Mouse (Mus musculus) heart, postnatal 4 days (tissue): ENCODE data around the gene Ppp1r14a. TPM values are rescaled to one million over a fixed set of nuclear protein-coding genes. Genes with fewer than 3 reads are reported as not detected.

ENCODE experiments used
- DNase-seq: peaks from one replicate; pipeline ENCODE4 v3.0.0; 2021
- total RNA-seq, 2 experiments: library from RNA; stranded (reverse); gene quantifications; 2 replicates each; pipeline ENCODE4 v1.2.3; 2021

Ppp1r14a gene
- total RNA-seq, 2 experiments from 2014 or later: 22.8 to 24.7 TPM

GRCm38 (mm10) chr7:29335841-29336671 is 46.9 kb downstream of the Ppp1r14a start:
- no peak for DNase-seq

GRCm38 (mm10) chr7:29336795-29337319 is 47.7 kb downstream of the Ppp1r14a start:
- no peak for DNase-seq

GRCm38 (mm10) chr7:29337766-29338165 is 48.7 kb downstream of the Ppp1r14a start:
- DNase-seq: no peak

- no peak for DNase-seq
These were observed 49.3 kb downstream of the Ppp1r14a start for GRCm38 (mm10) chr7:29338351-29338919.

- DNase-seq: no peak
These were observed 50.0 kb downstream of the Ppp1r14a start for GRCm38 (mm10) chr7:29338984-29339679.

GRCm38 (mm10) chr7:29340247-29340646 is 51.1 kb downstream of the Ppp1r14a start:
- no peak for DNase-seq

GRCm38 (mm10) chr7:29340838-29341237 is 51.7 kb downstream of the Ppp1r14a start:
- DNase-seq: no peak

GRCm38 (mm10) chr7:29341722-29342121 is 52.6 kb downstream of the Ppp1r14a start:
- no peak for DNase-seq

- no peak for DNase-seq
These were observed 53.5 kb downstream of the Ppp1r14a start for GRCm38 (mm10) chr7:29342489-29343092.

Other genes starting within 250 kb of the Ppp1r14a start
- under 1 TPM; 0.10 to 0.88 TPM for gene Ryr1, start 164.1 kb upstream of the Ppp1r14a start, total RNA-seq
- under 1 TPM; 0.79 to 0.86 TPM for gene Rasgrp4, start 154.5 kb upstream of the Ppp1r14a start, total RNA-seq
- gene Fam98c, start 133.1 kb upstream of the Ppp1r14a start, total RNA-seq: 10 to 100 TPM; 13.6 to 14.6 TPM
- under 1 TPM; 0.24 to 0.54 TPM for gene Ggn, start 119.1 kb upstream of the Ppp1r14a start, total RNA-seq
- 1 to 10 TPM; 2.2 to 2.5 TPM for gene Spred3, start 118.9 kb upstream of the Ppp1r14a start, total RNA-seq
- gene Psmd8, start 108.6 kb upstream of the Ppp1r14a start, total RNA-seq: 100 to 1,000 TPM; 184 to 188 TPM
- under 1 TPM; 0.56 to 0.60 TPM for gene Catsperg1, start 75.3 kb upstream of the Ppp1r14a start, total RNA-seq
- gene Kcnk6, start 56.8 kb upstream of the Ppp1r14a start, total RNA-seq: 1 to 10 TPM; 5.3 to 5.7 TPM
- gene Yif1b, start 51.0 kb upstream of the Ppp1r14a start, total RNA-seq: 10 to 100 TPM; 81.5 to 82.5 TPM
- 1 to 10 TPM; 4.4 to 8.1 TPM for gene 2200002D01Rik, start 40.8 kb upstream of the Ppp1r14a start, total RNA-seq
- gene Spint2, start 7.4 kb upstream of the Ppp1r14a start, total RNA-seq: 10 to 100 TPM; 71.2 to 73.7 TPM
- gene Dpf1, start 14.6 kb downstream of the Ppp1r14a start, total RNA-seq: 1 to 10 TPM; 1.2 to 1.8 TPM
- gene Sipa1l3, start 229.3 kb downstream of the Ppp1r14a start, total RNA-seq: 10 to 100 TPM; 13.8 to 17.7 TPM